Mouse (Mus musculus) small intestine, adult 2 months (tissue): Measurements from ENCODE around the gene March6.

Experiments used
- CTCF ChIP-seq: fragments of 200-500 bp; IDR thresholded peaks from 2 replicates; pipeline ENCODE4 v1.5.1; 2012; ENCODE audit warnings: low read depth, mild to moderate bottlenecking, control low read depth, inconsistent platforms, low read length, moderate library complexity, mixed read lengths; ENCODE audit not compliant: insufficient replicate concordance, insufficient read length; ENCODE audit errors: extremely low read depth
- POLR2A ChIP-seq: fragments of 200-500 bp; IDR thresholded peaks from 2 replicates; pipeline ENCODE4 v1.6.1; 2012; ENCODE audit warnings: low read depth, mild to moderate bottlenecking, control low read depth, inconsistent platforms, low read length, moderate library complexity

GRCm38 (mm10) chr15:31519000-31519399 is 11.9 kb downstream of the March6 start:
- TF ChIP-seq CTCF (no peak), POLR2A (no peak)
